Mouse (Mus musculus) left cerebral cortex, adult 8-10 months (tissue): ENCODE results near the gene Pla2g4f. TPM values are rescaled to one million over a fixed set of nuclear protein-coding genes. Genes with fewer than 3 reads are reported as not detected.
A peak's percentile ranks its signal among the peaks of the same experiment; 100 is the strongest.

Experiments
- DNase-seq, 2 experiments: peaks; one replicate each; pipeline ENCODE4 v3.0.0; 2022; ENCODE audit warnings: low spot score in 2 of 2
- total RNA-seq, 4 experiments: library from RNA; stranded (reverse); gene quantifications; 2 replicates each; pipeline ENCODE4 v1.2.4; 2022

Pla2g4f gene
- total RNA-seq, result not detected

GRCm38 (mm10) chr2:120313976-120314375, at the start of gene Pla2g4f:
Pla2g4f (minus strand) TSS chr2:120314165.
- DNase-seq, result no peak

GRCm38 (mm10) chr2:120360425-120360824, 46.5 kb upstream of the Pla2g4f start:
- DNase-seq, result no peak

GRCm38 (mm10) chr2:120352682-120353646, 39.0 kb upstream of the Pla2g4f start, which contains the start of gene Vps39:
Vps39 (minus strand) TSS chr2:120353137.
- DNase-seq, result peak; percentile 66 to 86

- no peak for DNase-seq
These were observed 37.4 kb upstream of the Pla2g4f start for GRCm38 (mm10) chr2:120351321-120351720.

GRCm38 (mm10) chr2:120348120-120348519, 34.2 kb upstream of the Pla2g4f start:
- no peak for DNase-seq

GRCm38 (mm10) chr2:120341741-120342140, 27.8 kb upstream of the Pla2g4f start:
- DNase-seq, result no peak

GRCm38 (mm10) chr2:120337886-120338285, 23.9 kb upstream of the Pla2g4f start:
- DNase-seq, result no peak

- no peak for DNase-seq
These were observed 17.6 kb upstream of the Pla2g4f start for GRCm38 (mm10) chr2:120331575-120331974.

GRCm38 (mm10) chr2:120315077-120315476, 1.1 kb upstream of the Pla2g4f start:
- DNase-seq, result no peak

GRCm38 (mm10) chr2:120314487-120314886, 522 bp upstream of the Pla2g4f start:
- no peak for DNase-seq

- no peak for DNase-seq
These were observed 1.6 kb downstream of the Pla2g4f start for GRCm38 (mm10) chr2:120312276-120312825.

- no peak for DNase-seq
These were observed 9.9 kb downstream of the Pla2g4f start for GRCm38 (mm10) chr2:120304113-120304512.

GRCm38 (mm10) chr2:120301076-120301475, 12.9 kb downstream of the Pla2g4f start:
- DNase-seq, result no peak

- DNase-seq, result no peak
These were observed 14.1 kb downstream of the Pla2g4f start for GRCm38 (mm10) chr2:120299866-120300265.

GRCm38 (mm10) chr2:120296160-120296559, 17.8 kb downstream of the Pla2g4f start:
- no peak for DNase-seq

GRCm38 (mm10) chr2:120291471-120292078, 22.4 kb downstream of the Pla2g4f start:
- no peak for DNase-seq

- DNase-seq, result no peak
These were observed 25.0 kb downstream of the Pla2g4f start, which contains the start of gene Pla2g4d for GRCm38 (mm10) chr2:120288995-120289394. Pla2g4d (minus strand) TSS chr2:120289197.

- no peak for DNase-seq
These were observed 25.6 kb downstream of the Pla2g4f start for GRCm38 (mm10) chr2:120288401-120288800.

GRCm38 (mm10) chr2:120285639-120286038, 28.3 kb downstream of the Pla2g4f start:
- no peak for DNase-seq

- DNase-seq, result no peak
These were observed 29.3 kb downstream of the Pla2g4f start for GRCm38 (mm10) chr2:120284705-120285104.

- no peak for DNase-seq
These were observed 29.9 kb downstream of the Pla2g4f start for GRCm38 (mm10) chr2:120284094-120284493.

GRCm38 (mm10) chr2:120283550-120283949, 30.4 kb downstream of the Pla2g4f start:
- no peak for DNase-seq
